Mouse (Mus musculus) megakaryocyte, embryonic 14.5 days (primary cell): ENCODE data around the gene Map1lc3a.

Experiments
- FLI1 ChIP-seq: IDR thresholded peaks from 2 replicates; pipeline ENCODE4 v1.6.1; 2012; ENCODE audit warnings: low read length, inconsistent platforms, mixed read lengths
- GATA1 ChIP-seq: IDR thresholded peaks from 3 replicates; pipeline ENCODE4 v1.6.1; 2012; ENCODE audit warnings: mixed read lengths, low read length, inconsistent platforms, borderline replicate concordance

GRCm38 (mm10) chr2:155313671-155314070 lies 37.6 kb downstream of the Map1lc3a start:
- TF ChIP-seq GATA1 (no peak), FLI1 (no peak)
